Mouse (Mus musculus) heart, embryonic 16.5 days (tissue): ENCODE measurements around the gene Krt17. TPM values are rescaled to one million over a fixed set of nuclear protein-coding genes. Genes with fewer than 3 reads are reported as not detected.

Experiments
- ATAC-seq: fragments of 200-750 bp; cut with Nextera tagmentation; replicated peaks from 2 replicates; pipeline ENCODE4 v1.8.0; 2017; ENCODE audit warnings: moderate number of reproducible peaks; ENCODE audit not compliant: insufficient read depth, low FRiP score; ENCODE audit errors: extremely low read depth
- H3K27ac ChIP-seq: fragments of 300-500 bp; sonication (generic); 2 replicates; pipeline ENCODE4 v1.5.1; 2014; ENCODE audit warnings: mild to moderate bottlenecking, low read length, control low read depth, moderate library complexity
- H3K27me3 ChIP-seq: fragments of 300-500 bp; sonication (generic); 2 replicates; pipeline ENCODE4 v1.6.1; 2014; ENCODE audit warnings: low read length, mixed read lengths; ENCODE audit not compliant: control insufficient read depth, insufficient read depth
- H3K36me3 ChIP-seq: fragments of 300-500 bp; sonication (generic); 2 replicates; pipeline ENCODE4 v1.6.1; 2014; ENCODE audit not compliant: control insufficient read depth, insufficient read depth
- H3K4me1 ChIP-seq: fragments of 300-500 bp; sonication (generic); 2 replicates; pipeline ENCODE4 v1.6.1; 2014; ENCODE audit warnings: low read length, mixed read lengths; ENCODE audit not compliant: control insufficient read depth, insufficient read depth
- H3K4me2 ChIP-seq: fragments of 300-500 bp; sonication (generic); 2 replicates; pipeline ENCODE4 v1.6.1; 2014; ENCODE audit warnings: low read depth, mild to moderate bottlenecking, control low read depth, low read length
- H3K4me3 ChIP-seq: fragments of 300-500 bp; sonication (generic); 2 replicates; pipeline ENCODE4 v1.5.1; 2014; ENCODE audit warnings: mild to moderate bottlenecking, control low read depth, low read length
- H3K9ac ChIP-seq: fragments of 300-500 bp; sonication (generic); 2 replicates; pipeline ENCODE4 v1.6.1; 2014; ENCODE audit warnings: low read length, control low read depth
- H3K9me3 ChIP-seq: fragments of 300-500 bp; sonication (generic); replicated peaks from 2 replicates; pipeline ENCODE4 v1.6.1; 2016; ENCODE audit warnings: low read length; ENCODE audit not compliant: control insufficient read depth
- WGBS: fragments of 180-500 bp; shearing (Covaris S2); extraction: QIAGEN DNeasy Blood & Tissue Kit; methylation state at CpG from one replicate; pipeline ENCODE4 v1.1.7; 2014; 5-methylcytosine and 5-hydroxymethylcytosine counted together
- polyA plus RNA-seq: library from polyadenylated mRNA; unstranded; fragments of >200 nt; fragmentation: Nextera tagmentation; extraction: Ambion mirVana; gene quantifications from 2 replicates; pipeline ENCODE4 v1.2.1, GENCODE M21; 2015

Krt17 gene
- polyA plus RNA-seq, 1 experiment from 2014 or later: 58.5 TPM

DNA sequence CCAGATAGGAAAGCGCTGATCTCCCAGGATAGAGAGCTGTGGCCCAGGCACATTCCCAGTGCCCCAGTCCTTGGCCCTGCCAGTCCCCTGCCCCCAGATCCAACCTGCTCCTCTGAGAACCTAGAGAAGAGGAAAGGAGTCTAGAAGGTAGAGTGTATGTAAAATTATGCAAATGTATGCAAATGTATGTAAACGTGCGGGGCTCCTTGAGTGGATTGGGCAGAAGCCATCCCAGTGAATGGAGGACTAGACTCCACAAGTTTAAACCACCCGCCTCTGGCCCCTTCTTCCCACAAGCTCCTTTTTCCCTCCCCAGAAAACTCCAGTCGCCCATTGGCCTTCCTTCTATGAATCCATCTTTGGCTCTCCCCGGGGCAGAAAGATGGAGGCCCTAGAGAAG lies 32.1 kb upstream of the Krt17 start:
- H3K4me2 ChIP-seq: no peak overlapping the region
- H3K9ac ChIP-seq: no peak overlapping the region
- ATAC-seq: no peak
- no peaks in the 10 kb centered on the region for H3K36me3 ChIP-seq
- WGBS: 60% methylated on average over 6 of the region's 6 CpGs
- H3K4me3 ChIP-seq: no peak overlapping the region
- no peaks in the 10 kb centered on the region for H3K9me3 ChIP-seq
- peaks cover 4% of the 10 kb centered on the region; the same call in 1 of the 2 replicates for H3K27me3 ChIP-seq
- H3K27ac ChIP-seq: no peak overlapping the region
- H3K4me1 ChIP-seq: no peaks in the 10 kb centered on the region

DNA sequence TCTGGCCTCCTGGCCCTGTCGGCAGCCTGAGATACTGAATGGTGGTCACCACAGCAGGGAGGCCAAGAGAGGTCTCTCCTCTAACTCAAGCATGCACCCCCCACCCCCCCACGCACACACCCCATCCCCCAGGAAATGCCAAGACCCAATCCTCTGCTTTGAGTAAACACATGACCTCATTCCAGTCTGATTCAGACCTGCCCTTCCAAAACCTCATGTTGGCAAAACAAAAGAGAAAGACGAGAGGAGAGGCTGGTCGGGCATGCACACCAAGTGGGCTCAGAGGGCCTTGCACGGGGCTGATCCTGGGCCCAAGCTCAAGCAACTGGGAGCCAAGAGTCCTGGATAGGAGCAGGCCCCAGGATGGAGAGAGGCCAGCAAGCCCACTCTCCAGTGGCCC lies 29.4 kb upstream of the Krt17 start:
- ATAC-seq: no peak
- Histone ChIP-seq H3K4me2 (no peak overlapping the region), H3K27ac (peak overlapping the region; percentile 51; the same call in 1 of the 2 replicates), H3K36me3 (no peaks in the 10 kb centered on the region), H3K4me1 (no peaks in the 10 kb centered on the region), H3K4me3 (no peak overlapping the region), H3K27me3 (no peaks in the 10 kb centered on the region; the same call in 1 of the 2 replicates), H3K9ac (no peak overlapping the region), H3K9me3 (no peaks in the 10 kb centered on the region)
- 35% methylated on average over 5 of the region's 5 CpGs for WGBS

DNA sequence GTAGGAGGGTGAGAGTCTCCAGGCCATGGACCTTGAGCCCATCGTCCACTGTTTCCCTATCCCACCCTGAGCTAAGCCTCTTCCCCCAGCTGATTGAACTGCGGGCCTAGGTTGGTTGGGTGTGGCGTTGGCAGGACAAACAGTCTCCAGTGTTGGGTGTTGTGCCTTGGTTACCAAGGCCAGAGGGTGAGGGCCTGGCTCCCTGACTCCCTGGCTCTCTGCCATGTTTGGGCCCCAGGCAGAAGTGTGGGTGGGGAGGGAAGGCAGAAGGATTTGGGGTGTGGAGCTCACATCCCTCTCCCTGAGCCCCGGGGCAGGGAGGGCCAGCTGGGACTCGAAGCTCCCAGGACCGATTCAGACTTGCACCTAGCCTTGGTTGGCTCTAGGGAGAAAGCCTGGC lies 28.1 kb upstream of the Krt17 start:
- no peaks in the 10 kb centered on the region; the same call in 1 of the 2 replicates for H3K27me3 ChIP-seq
- no peaks in the 10 kb centered on the region for H3K36me3 ChIP-seq
- no peak overlapping the region for H3K4me2 ChIP-seq
- no peak overlapping the region for H3K4me3 ChIP-seq
- H3K27ac ChIP-seq: no peak overlapping the region
- 75% methylated on average over 6 of the region's 6 CpGs for WGBS
- no peaks in the 10 kb centered on the region for H3K9me3 ChIP-seq
- no peak overlapping the region for H3K9ac ChIP-seq
- no peak for ATAC-seq
- H3K4me1 ChIP-seq: no peaks in the 10 kb centered on the region

DNA sequence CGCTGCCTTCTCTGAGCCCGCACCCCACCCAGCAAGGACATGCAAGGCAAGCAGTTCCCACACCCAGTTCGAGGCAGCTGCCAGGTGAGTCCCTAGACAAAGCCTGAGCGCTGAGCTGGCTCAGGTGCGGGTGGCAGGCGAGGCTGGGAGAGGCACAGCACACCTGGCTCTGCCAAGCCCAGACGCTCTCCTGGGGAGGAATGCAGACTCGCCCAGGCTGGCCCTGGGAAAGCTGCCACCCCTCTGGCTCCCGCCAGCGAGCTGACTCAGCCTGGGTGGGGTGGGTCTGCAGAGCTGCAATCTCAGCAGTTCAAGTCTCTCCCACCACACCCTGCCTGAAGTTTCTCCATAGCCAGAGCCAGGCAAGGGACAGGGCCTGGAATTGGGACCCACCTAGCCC lies 26.2 kb upstream of the Krt17 start:
- 47% methylated on average over 10 of the region's 10 CpGs for WGBS

DNA sequence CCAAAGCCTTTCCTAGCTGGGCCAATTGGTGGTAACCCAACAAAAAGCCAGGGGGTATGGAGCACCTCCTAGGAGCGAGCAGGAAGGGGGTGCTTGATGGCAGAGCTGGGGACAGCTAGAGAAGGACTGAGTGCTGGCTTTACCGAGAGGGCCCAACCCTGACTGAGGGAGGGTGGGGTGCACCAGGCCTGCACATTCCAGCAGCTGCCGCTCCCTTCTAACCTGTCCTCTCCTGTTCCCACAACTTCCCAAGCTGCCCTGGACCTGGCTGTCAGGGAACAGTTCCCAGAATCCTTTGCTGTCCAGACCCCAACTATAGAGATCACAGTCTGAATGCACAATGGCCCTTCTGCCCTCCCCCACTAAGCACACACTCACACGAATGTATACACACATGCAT lies 24.2 kb upstream of the Krt17 start:
- no peak overlapping the region for H3K4me2 ChIP-seq
- H3K27me3 ChIP-seq: no peaks in the 10 kb centered on the region
- no peaks in the 10 kb centered on the region for H3K4me1 ChIP-seq
- no peaks in the 10 kb centered on the region for H3K36me3 ChIP-seq
- H3K9me3 ChIP-seq: no peaks in the 10 kb centered on the region
- no peak overlapping the region for H3K4me3 ChIP-seq
- no peak overlapping the region for H3K9ac ChIP-seq
- no peak for ATAC-seq
- 78% methylated on average over 4 of the region's 4 CpGs for whole genome bisulfite sequencing
- no peak overlapping the region for H3K27ac ChIP-seq

More for the DNA sequence above, 26.2 kb upstream of the Krt17 start:
- Histone ChIP-seq H3K36me3 (no peaks in the 10 kb centered on the region), H3K9me3 (no peaks in the 10 kb centered on the region), H3K4me3 (no peak overlapping the region), H3K4me2 (no peak overlapping the region), H3K27ac (no peak overlapping the region), H3K4me1 (no peaks in the 10 kb centered on the region), H3K27me3 (no peaks in the 10 kb centered on the region), H3K9ac (no peak overlapping the region)
- ATAC-seq: no peak

DNA sequence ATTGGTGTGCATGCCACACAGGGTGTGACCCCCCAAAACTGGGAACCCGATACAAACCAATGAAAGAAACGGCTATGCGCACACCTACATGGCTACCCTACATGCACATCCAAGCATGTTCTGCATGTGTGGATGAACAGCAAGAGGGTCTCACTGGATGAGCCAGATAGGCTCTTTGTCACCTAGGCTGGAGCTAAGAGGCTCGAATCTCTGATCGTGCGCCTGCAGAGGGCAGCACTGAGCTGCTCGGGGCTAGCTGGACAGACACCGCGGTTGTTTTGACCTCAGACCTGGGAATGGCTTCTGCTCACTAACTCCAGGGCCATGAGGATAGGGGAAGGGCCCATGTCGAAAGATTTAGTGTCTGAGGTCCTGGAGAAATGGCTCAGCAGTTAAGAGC lies 21.7 kb upstream of the Krt17 start:
- no peak overlapping the region for H3K27ac ChIP-seq
- H3K9me3 ChIP-seq: no peaks in the 10 kb centered on the region
- ATAC-seq: no peak
- H3K36me3 ChIP-seq: no peaks in the 10 kb centered on the region
- H3K4me1 ChIP-seq: no peaks in the 10 kb centered on the region
- WGBS: 18% methylated on average over 10 of the region's 10 CpGs
- no peak overlapping the region for H3K9ac ChIP-seq
- H3K4me2 ChIP-seq: no peak overlapping the region
- H3K4me3 ChIP-seq: no peak overlapping the region
- H3K27me3 ChIP-seq: no peaks in the 10 kb centered on the region

DNA sequence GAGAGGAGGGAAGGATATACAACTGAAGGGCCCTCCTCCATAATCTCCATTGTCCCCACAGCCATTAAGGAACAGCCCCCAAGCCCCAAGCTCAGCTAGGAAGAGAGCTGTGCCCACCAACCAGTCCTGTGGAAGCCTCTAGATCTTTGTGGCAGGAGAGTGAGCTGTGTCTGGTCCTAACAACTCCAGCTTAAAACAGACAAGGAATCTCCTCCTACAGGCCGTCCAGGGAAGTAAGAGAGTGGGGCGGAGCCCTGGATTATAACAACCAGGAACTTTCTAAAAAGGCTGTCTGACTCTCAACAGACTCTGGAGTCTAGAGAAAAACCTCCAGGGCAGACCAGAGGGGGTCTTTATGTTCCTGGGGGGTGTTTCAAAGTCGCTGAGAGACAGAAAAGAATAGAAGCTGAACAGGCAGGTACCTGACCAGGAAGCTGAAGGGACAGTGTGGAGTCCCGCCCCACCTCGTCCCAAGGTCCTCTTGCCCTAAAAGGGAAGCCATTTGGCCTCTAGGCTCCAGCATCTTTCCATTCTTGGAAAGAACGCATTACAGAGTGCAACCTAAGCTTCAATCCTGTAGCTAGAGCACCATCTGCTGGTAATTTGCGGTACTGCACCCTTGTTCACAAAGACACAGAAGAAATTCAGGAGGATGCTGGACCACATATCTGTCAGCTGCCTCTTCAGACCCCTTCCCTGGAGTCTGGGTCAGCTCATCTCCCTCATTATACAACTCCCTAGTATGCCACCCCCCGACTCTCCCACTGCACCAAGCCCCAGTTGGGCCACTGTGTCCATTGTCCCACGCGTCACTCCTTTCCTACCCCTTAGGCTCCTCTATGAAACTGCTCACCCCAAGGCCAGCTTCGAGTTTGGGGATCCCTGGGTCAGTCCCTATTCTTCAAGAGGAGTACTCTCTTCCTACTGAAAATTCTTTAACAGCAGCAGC lies 21.0 kb upstream of the Krt17 start:
- no peak for ATAC-seq

DNA sequence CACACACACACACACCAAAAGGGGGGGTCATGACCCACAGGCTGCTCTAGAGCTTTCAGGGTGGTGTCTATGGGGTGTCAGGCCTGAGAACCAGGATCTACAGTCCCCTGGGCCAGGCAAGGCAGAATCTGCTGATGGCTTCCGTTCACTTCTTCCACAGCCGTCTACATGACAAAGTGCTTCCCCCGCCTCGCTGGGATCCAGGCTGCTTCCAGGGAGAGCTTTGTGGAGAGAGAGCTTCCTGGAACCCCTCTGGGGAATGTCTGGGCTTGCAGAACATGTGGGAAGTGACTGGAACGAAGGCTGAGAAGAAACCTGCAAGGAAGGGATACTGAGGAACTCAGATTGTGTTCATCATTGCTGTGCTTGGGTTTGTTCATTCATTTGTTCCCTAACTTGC lies 17.9 kb upstream of the Krt17 start:
- H3K4me1 ChIP-seq: no peaks in the 10 kb centered on the region
- no peak overlapping the region for H3K4me3 ChIP-seq
- H3K27ac ChIP-seq: no peak overlapping the region
- H3K9ac ChIP-seq: no peak overlapping the region
- H3K4me2 ChIP-seq: no peak overlapping the region
- peaks cover 2% of the 10 kb centered on the region; the same call in 1 of the 2 replicates for H3K27me3 ChIP-seq
- no peaks in the 10 kb centered on the region for H3K36me3 ChIP-seq
- ATAC-seq: no peak
- 47% methylated on average over 5 of the region's 5 CpGs for WGBS
- no peaks in the 10 kb centered on the region for H3K9me3 ChIP-seq

More for the DNA sequence above, 21.0 kb upstream of the Krt17 start:
- H3K27ac ChIP-seq: no peak overlapping the region
- H3K27me3 ChIP-seq: peaks cover 2% of the 10 kb centered on the region; the same call in 1 of the 2 replicates
- H3K4me1 ChIP-seq: no peaks in the 10 kb centered on the region
- no peak overlapping the region for H3K9ac ChIP-seq
- no peaks in the 10 kb centered on the region for H3K9me3 ChIP-seq
- no peaks in the 10 kb centered on the region for H3K36me3 ChIP-seq
- H3K4me3 ChIP-seq: no peak overlapping the region
- H3K4me2 ChIP-seq: no peak overlapping the region
- 19% methylated on average over 11 of the region's 11 CpGs for WGBS

DNA sequence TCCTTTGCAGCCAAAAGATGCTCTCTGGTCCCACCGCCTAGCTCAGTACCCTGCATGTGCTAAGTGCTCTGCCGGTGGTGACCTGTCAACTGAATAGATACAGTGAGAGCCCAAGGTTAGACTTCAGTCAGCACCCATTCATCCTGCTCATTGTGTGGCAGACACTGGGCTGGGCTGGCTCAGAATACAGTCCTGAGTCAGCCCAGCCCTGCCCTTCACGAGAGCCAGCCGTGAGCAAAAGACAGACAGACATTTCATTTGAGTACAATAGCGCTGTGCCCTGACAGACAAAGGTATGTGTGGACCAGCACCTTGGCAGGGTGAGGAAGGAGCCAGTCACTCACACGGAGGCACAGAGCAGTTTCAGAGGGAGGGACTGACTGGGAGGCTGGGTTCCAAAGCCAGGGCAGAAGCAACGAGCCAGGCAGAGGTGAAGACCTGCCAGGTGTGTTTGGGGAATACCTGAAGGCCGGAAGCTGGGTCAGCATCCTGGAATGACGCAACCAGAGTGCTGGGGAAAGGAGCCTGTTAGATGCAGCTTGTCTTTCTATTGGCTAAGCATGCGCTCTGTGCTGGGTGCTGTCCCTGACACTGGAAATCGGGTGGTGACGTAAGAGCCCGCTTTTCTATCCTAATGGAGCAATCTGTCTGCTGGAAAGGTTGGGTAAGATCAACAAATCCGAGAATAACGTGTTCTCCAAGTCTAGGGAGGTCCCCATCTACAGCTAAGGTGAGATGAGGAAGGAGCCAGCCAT lies 17.1 kb upstream of the Krt17 start:
- no peaks in the 10 kb centered on the region for H3K9me3 ChIP-seq
- H3K36me3 ChIP-seq: no peaks in the 10 kb centered on the region
- H3K4me1 ChIP-seq: no peaks in the 10 kb centered on the region
- no peak overlapping the region for H3K4me3 ChIP-seq
- no peak overlapping the region for H3K4me2 ChIP-seq
- no peak for ATAC-seq
- H3K9ac ChIP-seq: no peak overlapping the region
- peaks cover 2% of the 10 kb centered on the region; the same call in 1 of the 2 replicates for H3K27me3 ChIP-seq
- WGBS: 63% methylated on average over 15 of the region's 15 CpGs
- no peak overlapping the region for H3K27ac ChIP-seq
